Mouse (Mus musculus) heart, postnatal 10 days (tissue): ENCODE data around the gene Tcn2. TPM values are rescaled to one million over a fixed set of nuclear protein-coding genes. Genes with fewer than 3 reads are reported as not detected.

Experiments
- DNase-seq, 2 experiments: peaks; one replicate each; pipeline ENCODE4 v3.0.0; 2021
- intact Hi-C: fragments of 180-260 bp; cut with DNase I; formaldehyde crosslinking; loops from one replicate; pipeline ENCODE4 v1.15.1; 2025
- total RNA-seq, 2 experiments: library from RNA; stranded (reverse); gene quantifications; 2 replicates each; pipeline ENCODE4 v1.2.3; 2021

Gene Tcn2
- total RNA-seq, 2 experiments from 2014 or later: 50.3 to 50.9 TPM

DNA sequence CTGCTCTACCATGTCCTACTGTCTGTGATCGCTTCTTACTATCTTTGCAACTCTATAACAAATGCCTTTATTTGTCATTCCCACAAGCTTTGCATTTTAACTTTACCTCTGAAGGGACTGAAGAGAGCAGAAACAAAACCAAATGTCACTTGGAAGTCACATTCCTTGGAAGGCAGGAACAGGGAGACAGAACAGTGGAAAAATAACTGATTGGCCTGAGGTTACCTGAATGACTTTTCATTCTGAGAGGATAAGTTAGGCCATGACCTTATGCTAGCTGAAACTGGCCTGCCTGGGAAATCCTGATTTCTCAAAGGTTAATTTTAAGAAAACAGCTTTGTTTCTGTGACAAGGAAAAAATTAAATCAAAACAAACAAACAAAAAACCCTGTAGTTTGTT is 36.0 kb downstream of the Tcn2 start:
- intact Hi-C loops: loop anchor here (2.0 to 10.0 kb wide), 2 partner anchors 17 to 371 kb away; no protein-coding TSS in a partner anchor

GRCm38 (mm10) chr11:3895458-3895857 is 36.5 kb downstream of the Tcn2 start:
- no peak for DNase-seq
- intact Hi-C loops: loop anchor here (2.0 to 10.0 kb wide), 2 partner anchors 17 to 371 kb away; no protein-coding TSS in a partner anchor

More for the DNA sequence above, 36.0 kb downstream of the Tcn2 start:
- peak; percentile 19 to 30 for DNase-seq

DNA sequence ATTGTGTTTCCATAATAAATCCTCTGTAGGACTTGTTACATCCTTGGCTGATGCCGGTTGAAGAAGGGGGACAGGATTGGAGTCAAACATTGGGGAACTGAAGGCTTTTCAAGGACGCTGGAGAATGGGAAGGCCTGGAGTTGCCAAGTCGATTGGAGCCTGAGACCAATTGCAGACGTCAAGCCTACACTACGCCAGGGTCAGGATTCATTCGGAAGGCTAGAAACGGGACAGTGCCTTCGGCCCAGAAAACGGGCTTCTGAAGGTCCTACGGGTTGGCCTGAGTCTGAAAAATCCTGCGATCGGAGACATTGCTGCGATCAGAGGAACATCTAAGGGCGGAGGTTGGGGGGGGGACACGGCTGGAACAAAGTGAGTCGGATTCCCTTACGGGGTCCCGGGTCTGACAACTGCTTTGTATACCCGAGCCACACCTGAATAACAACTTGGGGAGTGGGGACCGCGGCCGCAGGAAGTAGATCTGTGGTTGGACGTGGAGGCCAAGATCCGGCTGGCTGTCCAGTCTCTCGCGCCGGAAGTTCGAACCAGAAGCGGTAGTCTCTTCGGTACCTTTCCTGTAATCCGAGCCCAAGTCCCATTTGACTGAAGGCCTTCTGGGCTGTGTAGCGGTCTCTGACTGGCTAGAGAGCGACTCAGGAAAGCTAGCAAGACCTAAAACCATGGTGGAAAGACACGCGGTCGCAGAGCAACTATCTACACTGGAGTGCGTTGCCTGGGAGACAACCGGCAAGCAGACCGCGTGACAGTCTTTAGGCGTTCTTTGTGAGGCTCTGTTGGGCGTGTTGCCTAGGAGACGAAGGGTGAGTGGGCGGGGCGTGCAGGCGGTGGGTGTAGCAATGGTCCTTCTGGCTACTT is 37.3 kb downstream of the Tcn2 start, which contains the start of the genes 4921536K21Rik and Dusp18:
TSS of gene 4921536K21Rik (minus strand) at position 693 of the 876 bp plus-strand sequence.
TSS of gene Dusp18 (plus strand) at position 835 of the 876 bp plus-strand sequence.
- intact Hi-C loops: loop anchor here (2.0 to 10.0 kb wide), 2 partner anchors 18 to 370 kb away; no protein-coding TSS in a partner anchor
- peak; percentile 95 to 96 for DNase-seq

DNA sequence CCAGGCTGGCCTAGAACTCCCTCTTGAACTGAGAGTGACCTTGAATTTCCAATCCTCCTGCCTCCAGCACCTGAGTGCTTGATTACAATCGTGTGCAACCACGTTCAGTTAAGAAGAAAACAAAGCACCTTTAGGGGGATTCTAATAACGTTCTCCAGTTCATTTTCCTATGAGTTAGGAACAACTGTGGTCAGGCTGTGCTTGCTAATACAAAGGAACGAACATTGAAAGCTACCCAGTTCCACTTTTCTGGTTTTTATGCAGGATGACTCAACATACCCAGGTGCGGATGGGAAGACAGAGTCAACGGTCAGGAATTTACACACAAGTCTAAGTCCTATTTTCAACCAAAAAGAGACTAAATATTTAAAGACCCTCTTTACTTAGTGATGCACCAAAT is 38.0 kb downstream of the Tcn2 start:
- DNase-seq: no peak
- intact Hi-C loops: loop anchor here (2.0 to 10.0 kb wide), 2 partner anchors 19 to 369 kb away; no protein-coding TSS in a partner anchor

DNA sequence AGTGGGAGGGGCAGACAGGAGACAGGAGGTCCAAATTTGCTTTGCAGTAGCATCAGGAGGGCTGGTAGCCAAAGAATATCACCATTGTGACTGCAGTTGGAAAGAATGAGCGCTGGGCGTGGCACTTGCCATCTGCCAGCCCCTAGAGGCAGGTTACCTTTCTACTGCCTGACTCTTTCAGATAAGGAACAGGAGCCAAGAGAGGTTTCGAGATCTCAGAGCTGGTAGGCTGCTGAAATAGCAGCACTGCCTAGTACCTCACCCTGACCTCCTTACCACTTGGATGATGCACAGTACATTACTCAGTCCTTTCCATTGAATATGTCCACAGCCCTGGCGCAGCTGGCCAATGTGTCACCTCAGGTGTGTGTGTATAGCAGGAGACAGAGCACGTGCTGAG is 44.6 kb downstream of the Tcn2 start:
- intact Hi-C loops: no loop called here
- no peak for DNase-seq

GRCm38 (mm10) chr11:3883711-3884110 is 48.2 kb downstream of the Tcn2 start:
- no peak for DNase-seq
- intact Hi-C loops: loop anchor here (5.0 kb wide), 1 partner anchor 171 kb away; no protein-coding TSS in a partner anchor

DNA sequence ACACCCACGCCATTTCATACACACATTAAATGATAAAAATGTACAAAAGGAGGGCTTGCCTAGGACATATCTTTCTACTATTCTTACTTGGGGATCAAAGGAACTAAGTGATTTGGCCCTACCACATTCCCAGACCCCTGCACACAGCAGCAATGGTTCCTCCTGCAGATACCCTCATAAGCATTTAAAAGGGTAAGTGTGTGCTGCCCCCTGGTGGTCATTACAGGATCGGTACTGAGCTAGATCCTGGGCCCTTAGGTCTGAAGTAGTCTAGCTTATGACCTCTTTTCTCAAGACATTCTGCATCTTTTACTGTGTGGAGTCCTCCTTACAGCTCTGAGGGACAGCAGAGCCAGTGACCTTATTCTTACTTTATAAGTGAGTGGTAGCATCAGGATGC is 52.1 kb downstream of the Tcn2 start:
- peak; percentile 67 to 77 for DNase-seq
- intact Hi-C loops: loop anchor here (1.0 to 5.0 kb wide), 2 partner anchors 72 to 168 kb away; no protein-coding TSS in a partner anchor

GRCm38 (mm10) chr11:3878660-3879059 is 53.3 kb downstream of the Tcn2 start:
- no peak for DNase-seq
- intact Hi-C loops: no loop called here

- DNase-seq: no peak
- intact Hi-C loops: no loop called here
Observed at GRCm38 (mm10) chr11:3876419-3876818, 55.5 kb downstream of the Tcn2 start.

Other genes with a start within 250 kb of the Tcn2 start
- 1 to 10 TPM; 5.6 to 6.1 TPM for gene Osbp2, start 68.3 kb downstream of the Tcn2 start, total RNA-seq
- gene 4921536K21Rik, start 37.1 kb downstream of the Tcn2 start, total RNA-seq: under 1 TPM; 0.32 to 0.38 TPM
- 10 to 100 TPM; 30.3 to 41.9 TPM for gene Dusp18, start 36.9 kb downstream of the Tcn2 start, total RNA-seq
- gene Slc35e4, start 17.5 kb downstream of the Tcn2 start, total RNA-seq: 1 to 10 TPM; 4.3 to 4.7 TPM
- 10 to 100 TPM; 31.8 to 34.0 TPM for gene Pes1, start 31.8 kb upstream of the Tcn2 start, total RNA-seq
- not detected for gene 4930556J24Rik, start 44.6 kb upstream of the Tcn2 start, total RNA-seq
- under 1 TPM; 0.12 to 0.36 TPM for gene Gal3st1, start 51.5 kb upstream of the Tcn2 start, total RNA-seq
- gene Sec14l4, start 99.3 kb upstream of the Tcn2 start, total RNA-seq: under 1 TPM in 1 of 2 experiments, not detected in 1; 0.34 TPM
- under 1 TPM in 1 of 2 experiments, not detected in 1; 0.74 TPM for gene Sec14l3, start 132.7 kb upstream of the Tcn2 start, total RNA-seq
- 10 to 100 TPM; 80.7 to 82.0 TPM for gene Mtfp1, start 163.3 kb upstream of the Tcn2 start, total RNA-seq
- gene Sec14l2, start 191.3 kb upstream of the Tcn2 start, total RNA-seq: 1 to 10 TPM; 1.3 to 1.4 TPM
- gene Rnf215, start 203.0 kb upstream of the Tcn2 start, total RNA-seq: 10 to 100 TPM; 17.3 to 18.9 TPM
- gene Ccdc157, start 228.1 kb upstream of the Tcn2 start, total RNA-seq: 1 to 10 TPM; 5.8 to 8.0 TPM
- gene Sf3a1, start 228.2 kb upstream of the Tcn2 start, total RNA-seq: 10 to 100 TPM; 45.6 to 54.6 TPM